In the genomic region with DNA sequence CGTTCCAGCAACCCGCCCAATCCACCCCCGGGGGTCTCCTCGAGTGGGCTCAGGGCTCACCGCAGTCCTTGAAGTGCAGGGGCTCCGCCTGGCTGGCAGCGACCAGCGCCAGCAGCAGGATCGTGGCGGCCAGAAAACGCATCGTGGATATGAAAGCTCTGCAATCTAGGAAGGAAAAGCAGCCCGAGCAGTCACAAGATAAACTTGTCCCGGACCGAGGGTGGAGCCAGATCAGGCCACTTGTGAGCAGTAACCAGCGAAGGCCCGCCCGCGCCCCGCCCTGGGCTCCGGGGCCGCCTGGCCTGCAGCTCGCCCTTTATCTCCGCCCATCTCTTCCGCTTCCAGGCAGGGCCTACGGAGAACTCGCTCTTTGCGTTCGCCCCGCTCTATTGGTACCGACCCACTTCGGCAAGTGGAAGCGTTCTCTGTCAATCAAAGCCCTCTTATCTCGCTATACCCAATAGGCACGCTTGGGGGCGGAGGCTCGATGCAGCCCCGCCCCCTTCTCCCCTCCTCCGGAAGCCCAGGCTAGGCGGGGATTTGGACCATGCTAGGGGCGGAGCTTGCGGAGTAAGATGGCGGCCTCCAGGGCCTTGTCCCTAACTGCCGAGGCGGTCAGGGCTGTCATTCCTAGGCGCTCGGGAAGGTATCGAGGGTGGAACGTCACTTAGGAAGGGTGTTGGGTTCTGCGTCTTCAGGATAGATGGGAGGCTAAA, we compare ENCODE assay signal across 1 mouse cellular context.
TF ChIP-seq lines count a peak whose summit lies in the region.

A gene (minus strand): TSS at position 427 of the 716 bp plus-strand sequence.
A gene (plus strand): TSS at position 526 of the 716 bp plus-strand sequence.

TF ChIP-seq in CH12.LX, 34 proteins besides CTCF, POLR2A, EP300 and RAD21 (continued from another document):
- TF ChIP-seq ZNF384 (IDR thresholded peaks at IDR 0.05; ENCODE audit: low read depth, low read length) (no peak), MEF2A (IDR thresholded peaks at IDR 0.05; ENCODE audit: borderline replicate concordance, low read depth, low read length) (peak; percentile 49; the same call in 1 of the 2 replicates), E2F4 (IDR thresholded peaks at IDR 0.05; ENCODE audit: insufficient replicate concordance, low read depth, low read length) (peak; percentile 77; the same call in 1 of the 2 replicates), SMC3 (IDR thresholded peaks at IDR 0.05; ENCODE audit: low read depth, low read length) (no peak), TCF12 (IDR thresholded peaks at IDR 0.05; ENCODE audit: low read depth, low read length) (peak; percentile 82), CHD2 (IDR thresholded peaks at IDR 0.05; ENCODE audit: low read length) (peak; percentile 92), CHD1 (IDR thresholded peaks at IDR 0.05; ENCODE audit: low read depth, low read length) (no peak), ZC3H11A (IDR thresholded peaks at IDR 0.05; ENCODE audit: low read depth, low read length) (no peak), NELFE (IDR thresholded peaks at IDR 0.05; ENCODE audit: low read depth, low read length) (peak; percentile 86), ZMIZ1 (IDR thresholded peaks at IDR 0.05; ENCODE audit: low read depth, low read length) (peak; percentile 84), HCFC1 (IDR thresholded peaks at IDR 0.05; ENCODE audit: low read depth, low read length) (no peak; the same call in none of the 2 replicates), GABPA (IDR thresholded peaks at IDR 0.05; ENCODE audit: insufficient replicate concordance, low read depth, low read length) (no peak), MAFK (IDR thresholded peaks at IDR 0.05; ENCODE audit: insufficient replicate concordance, low read length) (no peak), RCOR1 (conservative IDR thresholded peaks at IDR 0.05; ENCODE audit: low read depth, low read length) (no peak), MXI1 (IDR thresholded peaks at IDR 0.05; ENCODE audit: low read depth, low read length) (peak; percentile 28; the same call in 1 of the 2 replicates), JUND (conservative IDR thresholded peaks at IDR 0.05; ENCODE audit: low read depth, low read length) (no peak), POLR2AphosphoS2 (IDR thresholded peaks at IDR 0.05; ENCODE audit: low read depth, low read length) (peak; percentile 90), MAX (IDR thresholded peaks at IDR 0.05; ENCODE audit: low read length) (peak; percentile 47; the same call in 1 of the 2 replicates), USF1 (IDR thresholded peaks at IDR 0.05; ENCODE audit: low read depth, low read length) (no peak), MAZ (IDR thresholded peaks at IDR 0.05; ENCODE audit: low read depth, low read length) (peak; percentile 63; the same call in 1 of the 2 replicates), BHLHE40 (IDR thresholded peaks at IDR 0.05; ENCODE audit: low read depth, low read length) (no peak), MYC (IDR thresholded peaks at IDR 0.05; ENCODE audit: low read depth, low read length) (peak; percentile 47; the same call in 1 of the 2 replicates), KAT2A (IDR thresholded peaks at IDR 0.05; ENCODE audit: insufficient replicate concordance, low read length) (0 out of 2 replicates have a peak, but pooled peaks have one; percentile 45), SIN3A (IDR thresholded peaks at IDR 0.05; ENCODE audit: low read length) (peak; percentile 82), ETS1 (conservative IDR thresholded peaks at IDR 0.05; ENCODE audit: low read depth, low read length) (no peak), NRF1 (IDR thresholded peaks at IDR 0.05; ENCODE audit: low read depth, low read length) (peak; percentile 52), IRF4 (IDR thresholded peaks at IDR 0.05; ENCODE audit: low read depth, low read length) (0 out of 2 replicates have a peak, but pooled peaks have one; percentile 5)
